8 mouse cellular contexts compared by ENCODE assay signal in the genomic region with DNA sequence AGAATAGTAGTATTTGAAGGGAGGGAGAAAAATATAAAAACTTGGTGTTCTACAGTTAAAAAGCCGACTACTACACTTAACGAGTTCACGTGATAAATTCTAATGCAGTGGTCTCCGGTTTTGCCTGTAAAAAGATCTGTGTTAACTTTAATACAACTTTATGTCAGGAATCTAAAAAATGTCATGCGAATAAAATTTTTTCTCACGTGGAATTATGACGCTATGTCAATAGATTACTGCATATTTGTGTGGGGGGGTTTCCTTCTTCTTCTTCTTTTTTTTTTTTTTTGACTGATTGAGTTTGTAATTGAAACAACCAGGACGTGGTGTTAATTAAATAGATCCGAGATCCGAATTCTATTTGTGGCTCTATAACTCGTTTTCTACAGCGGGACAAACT. TPM values are rescaled to one million over a fixed set of nuclear protein-coding genes. Genes with fewer than 3 reads are reported as not detected.
A peak's percentile ranks its signal among the peaks of the same experiment; 100 is the strongest.
DNase-seq lines count a peak whose midpoint lies in the region; ATAC-seq and TF ChIP-seq lines count a peak whose summit lies in the region.

No protein-coding gene starts in this region.

- H3K4me3 ChIP-seq in heart, embryonic 11.5 days (ENCODE audit: low read depth, low read length), result peak overlapping the region; percentile 71
- H3K4me3 ChIP-seq in ES-Bruce4 (ENCODE audit: low read depth, low read length), result peak overlapping the region; percentile 71
- H3K4me3 ChIP-seq in forebrain, embryonic 16.5 days (replicated peaks; ENCODE audit: low read length), result peak overlapping the region; percentile 99
- H3K4me3 ChIP-seq in liver, embryonic 15.5 days (replicated peaks), result peak overlapping the region; percentile 98

- intact Hi-C loops in heart, postnatal 14 days (cut with DNase I), result no loop called here

- no peak for ATAC-seq in heart, embryonic 11.5 days (replicated peaks; ENCODE audit: insufficient number of reproducible peaks, low FRiP score, low TSS enrichment)
- no peak for ATAC-seq in forebrain, embryonic 16.5 days
- ATAC-seq in liver, embryonic 15.5 days (ENCODE audit: insufficient read depth), result no peak

- TF ChIP-seq CTCF in ES-Bruce4 (IDR thresholded peaks at IDR 0.05; ENCODE audit: low read depth, low read length), result no peak

- H3K4me1 ChIP-seq in heart, embryonic 11.5 days (ENCODE audit: control insufficient read depth, insufficient read depth, low read length), result peaks cover 15% of the 10 kb centered on the region
- H3K4me1 ChIP-seq in ES-Bruce4 (ENCODE audit: control insufficient read depth, insufficient read depth, low read length), result peaks cover 1% of the 10 kb centered on the region
- peaks cover 22% of the 10 kb centered on the region for H3K4me1 ChIP-seq in forebrain, embryonic 16.5 days (replicated peaks; ENCODE audit: control insufficient read depth, insufficient read depth, low read length)
- H3K4me1 ChIP-seq in liver, embryonic 15.5 days (replicated peaks), result peaks cover 46% of the 10 kb centered on the region

- H3K9me3 ChIP-seq in heart, embryonic 11.5 days (replicated peaks; ENCODE audit: control insufficient read depth, low read length), result no peaks in the 10 kb centered on the region
- H3K9me3 ChIP-seq in ES-Bruce4 (replicated peaks; ENCODE audit: control insufficient read depth, insufficient read depth, low read length, poor library complexity, severe bottlenecking), result no peaks in the 10 kb centered on the region
- no peaks in the 10 kb centered on the region for H3K9me3 ChIP-seq in forebrain, embryonic 16.5 days (ENCODE audit: control insufficient read depth, low read length)
- H3K9me3 ChIP-seq in liver, embryonic 15.5 days (replicated peaks), result no peaks in the 10 kb centered on the region

- H3K9ac ChIP-seq in heart, embryonic 11.5 days (ENCODE audit: low read depth, low read length), result peak overlapping the region; percentile 80
- peak overlapping the region; percentile 96 for H3K9ac ChIP-seq in ES-Bruce4 (ENCODE audit: low read depth, poor library complexity, severe bottlenecking)
- H3K9ac ChIP-seq in forebrain, embryonic 16.5 days (replicated peaks; ENCODE audit: low read depth, low read length), result peak overlapping the region; percentile 96
- peak overlapping the region; percentile 98 for H3K9ac ChIP-seq in liver, embryonic 15.5 days

- H3K27ac ChIP-seq in heart, embryonic 11.5 days (ENCODE audit: low read depth, low read length), result no peak overlapping the region
- peak overlapping the region; percentile 45; the same call in 1 of the 2 replicates for H3K27ac ChIP-seq in ES-Bruce4 (ENCODE audit: insufficient read depth, low read length)
- no peak overlapping the region for H3K27ac ChIP-seq in forebrain, embryonic 16.5 days (ENCODE audit: low read length)
- peak overlapping the region; percentile 90; the same call in 1 of the 2 replicates for H3K27ac ChIP-seq in liver, embryonic 15.5 days (replicated peaks)

- WGBS in heart, embryonic 11.5 days (ENCODE audit: insufficient replicate concordance), result 12% methylated on average over 12 of the region's 12 CpGs
- 8% methylated on average over 12 of the region's 12 CpGs for WGBS in forebrain, embryonic 16.5 days
- 8% methylated on average over 12 of the region's 12 CpGs for WGBS in liver, embryonic 15.5 days (ENCODE audit: insufficient replicate concordance)

- no peaks in the 10 kb centered on the region for H3K36me3 ChIP-seq in heart, embryonic 11.5 days (ENCODE audit: control insufficient read depth, insufficient read depth, low read length)
- peaks cover 9% of the 10 kb centered on the region for H3K36me3 ChIP-seq in ES-Bruce4 (ENCODE audit: control insufficient read depth, insufficient read depth, low read length, poor library complexity, severe bottlenecking)
- H3K36me3 ChIP-seq in forebrain, embryonic 16.5 days (ENCODE audit: control insufficient read depth, insufficient read depth), result no peaks in the 10 kb centered on the region
- H3K36me3 ChIP-seq in liver, embryonic 15.5 days (replicated peaks), result no peaks in the 10 kb centered on the region; the same call in 1 of the 2 replicates

- DNase-seq in heart, postnatal 14 days, result no peak
- DNase-seq in adrenal gland, postnatal 10 days, result no peak
- DNase-seq in adipocyte (ENCODE audit: low spot score), result no peak
- no peak for DNase-seq in retina, embryonic 14.5 days (ENCODE audit: low spot score)

- H3K4me2 ChIP-seq in heart, embryonic 11.5 days, result peak overlapping the region; percentile 86
- H3K4me2 ChIP-seq in forebrain, embryonic 16.5 days (ENCODE audit: low read length), result peak overlapping the region; percentile 89
- peak overlapping the region; percentile 85 for H3K4me2 ChIP-seq in liver, embryonic 15.5 days

- H3K27me3 ChIP-seq in heart, embryonic 11.5 days (ENCODE audit: control insufficient read depth, insufficient read depth, low read length), result no peaks in the 10 kb centered on the region
- H3K27me3 ChIP-seq in ES-Bruce4 (ENCODE audit: control insufficient read depth, insufficient read depth, low read length, poor library complexity, severe bottlenecking), result no peaks in the 10 kb centered on the region
- H3K27me3 ChIP-seq in forebrain, embryonic 16.5 days (replicated peaks; ENCODE audit: control insufficient read depth, insufficient read depth, low read length), result no peaks in the 10 kb centered on the region
- no peaks in the 10 kb centered on the region for H3K27me3 ChIP-seq in liver, embryonic 15.5 days

- TF ChIP-seq POLR2A in ES-Bruce4 (IDR thresholded peaks at IDR 0.05; ENCODE audit: insufficient read depth, low read length), result no peak

- TF ChIP-seq EP300 in ES-Bruce4 (IDR thresholded peaks at IDR 0.05; ENCODE audit: insufficient read depth, low read depth, low read length), result no peak

RNA-seq across cellular contexts. Expression of a gene that starts 1.2 kb away (rescaled TPM):
- 49.6 and 71.3 TPM in 2 replicates for polyA plus RNA-seq in heart, embryonic 11.5 days (2014; fragmentation: Nextera tagmentation; extraction: Ambion mirVana)
- 100 to 1,000 TPM; 104 to 113 TPM for total RNA-seq in heart, postnatal 14 days (2021)
- 307 and 313 TPM in 2 replicates for polyA plus RNA-seq in ES-Bruce4 (2011; ENCODE audit: insufficient read depth, insufficient read length, low read depth, missing spikeins)
- 80.3 and 85.8 TPM in 2 replicates for polyA plus RNA-seq in forebrain, embryonic 16.5 days (2015; fragmentation: Nextera tagmentation; extraction: Ambion mirVana)
- 33.5 and 36.6 TPM in 2 replicates for polyA plus RNA-seq in liver, embryonic 15.5 days (2015; fragmentation: Nextera tagmentation; extraction: Ambion mirVana)
- total RNA-seq in adrenal gland, postnatal 10 days (2021), result 100 to 1,000 TPM; 109 to 128 TPM

Comparison
In these comparisons a context has a peak if more than half of its experiments do, and no peak if none do; other contexts are left out.
1. H3K27ac ChIP-seq: peak in ES-Bruce4 (single experiment) and liver, embryonic 15.5 days (single experiment); none in heart, embryonic 11.5 days (single experiment) and forebrain, embryonic 16.5 days (single experiment).
2. Peak in every context shown above with its lines, with median percentiles within 50 percentile points of each other: H3K4me2 ChIP-seq, H3K4me3 ChIP-seq and H3K9ac ChIP-seq.